19 mouse cellular contexts compared by ENCODE assay signal in the genomic region with DNA sequence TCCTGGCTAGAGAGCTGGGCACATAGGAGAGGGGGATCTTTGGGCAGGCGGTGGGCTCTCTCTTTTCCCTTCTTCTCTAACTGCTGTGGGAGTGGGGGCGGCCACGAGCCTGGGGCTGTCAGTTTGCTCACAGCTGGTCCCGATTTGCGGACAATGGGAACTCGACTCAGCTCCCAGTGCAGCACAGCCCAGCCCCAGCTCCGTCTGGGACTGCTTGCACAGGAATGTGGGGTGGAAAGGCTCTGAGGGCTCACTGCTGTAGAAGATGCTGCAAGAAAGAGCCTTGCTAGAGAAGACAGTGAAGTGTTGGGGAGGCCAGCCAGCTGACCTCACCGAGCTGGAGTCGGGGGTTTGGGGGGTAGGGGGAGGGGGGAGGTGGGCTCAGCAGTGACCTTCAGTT.
DNase-seq lines count a peak whose midpoint lies in the region; ATAC-seq lines count a peak whose summit lies in the region.
"Had no signal": no experiment of that assay in that cellular context is flagged by ENCODE, and none has a peak within 500 bp of the region (broad histone marks: within the 10 kb centered on the region; RNA-seq: fewer than 3 reads in every experiment).

No protein-coding gene starts in this region.

- no peaks in the 10 kb centered on the region for H3K4me1 ChIP-seq in hindbrain, embryonic 11.5 days (replicated peaks; ENCODE audit: control insufficient read depth, insufficient read depth, low read length)
- peaks cover 5% of the 10 kb centered on the region; the same call in 1 of the 2 replicates for H3K4me1 ChIP-seq in hindbrain, embryonic 14.5 days (replicated peaks; ENCODE audit: control insufficient read depth, insufficient read depth, low read length)
- peaks cover 29% of the 10 kb centered on the region for H3K4me1 ChIP-seq in midbrain, embryonic 12.5 days
- peaks cover 21% of the 10 kb centered on the region for H3K4me1 ChIP-seq in midbrain, embryonic 13.5 days (replicated peaks)
- peaks cover 35% of the 10 kb centered on the region for H3K4me1 ChIP-seq in forebrain, embryonic 12.5 days

- DNase-seq in hindbrain, embryonic 11.5 days (ENCODE audit: low spot score) = peak; percentile 33
- DNase-seq in hindbrain, embryonic 14.5 days (ENCODE audit: low spot score) = no peak
- DNase-seq in ovary, postnatal 36 days (ENCODE audit: low spot score) = no peak
- DNase-seq in gastrocnemius, postnatal 36 days = no peak
- DNase-seq: adrenal gland, postnatal 10 days; cerebellum, adult 9-10 months; gastrocnemius, postnatal 25 days; kidney, postnatal 25 days; layer of hippocampus, adult 9-11 months; spleen, adult 18-20 months had no signal

- H3K27ac ChIP-seq in hindbrain, embryonic 11.5 days (ENCODE audit: low read depth, low read length) = no peak overlapping the region
- H3K27ac ChIP-seq in hindbrain, embryonic 14.5 days = no peak overlapping the region
- H3K27ac ChIP-seq in midbrain, embryonic 12.5 days (replicated peaks) = no peak overlapping the region
- no peak overlapping the region for H3K27ac ChIP-seq in midbrain, embryonic 13.5 days
- peak overlapping the region; percentile 95 for H3K27ac ChIP-seq in forebrain, embryonic 12.5 days
- H3K27ac ChIP-seq: neural tube, embryonic 13.5 days; stomach, embryonic 15.5 days had no signal

- no peaks in the 10 kb centered on the region for H3K9me3 ChIP-seq in hindbrain, embryonic 11.5 days (ENCODE audit: control insufficient read depth, low read length)
- H3K9me3 ChIP-seq in hindbrain, embryonic 14.5 days (ENCODE audit: control insufficient read depth, low read length) = no peaks in the 10 kb centered on the region
- no peaks in the 10 kb centered on the region for H3K9me3 ChIP-seq in midbrain, embryonic 12.5 days
- no peaks in the 10 kb centered on the region for H3K9me3 ChIP-seq in midbrain, embryonic 13.5 days
- H3K9me3 ChIP-seq in forebrain, embryonic 12.5 days = no peaks in the 10 kb centered on the region
- H3K9me3 ChIP-seq: G1E; neural tube, embryonic 13.5 days; stomach, embryonic 15.5 days had no signal

- H3K36me3 ChIP-seq in hindbrain, embryonic 11.5 days (ENCODE audit: control insufficient read depth, insufficient read depth, low read length) = no peaks in the 10 kb centered on the region
- no peaks in the 10 kb centered on the region for H3K36me3 ChIP-seq in hindbrain, embryonic 14.5 days (replicated peaks; ENCODE audit: control insufficient read depth, insufficient read depth)
- H3K36me3 ChIP-seq in midbrain, embryonic 12.5 days = no peaks in the 10 kb centered on the region
- no peaks in the 10 kb centered on the region for H3K36me3 ChIP-seq in midbrain, embryonic 13.5 days
- no peaks in the 10 kb centered on the region for H3K36me3 ChIP-seq in forebrain, embryonic 12.5 days (replicated peaks)
- H3K36me3 ChIP-seq: G1E; neural tube, embryonic 13.5 days; stomach, embryonic 15.5 days had no signal

- no peak overlapping the region for H3K4me3 ChIP-seq in hindbrain, embryonic 11.5 days (ENCODE audit: low read depth, low read length)
- H3K4me3 ChIP-seq in hindbrain, embryonic 14.5 days (replicated peaks; ENCODE audit: low read length) = no peak overlapping the region
- H3K4me3 ChIP-seq in midbrain, embryonic 12.5 days = no peak overlapping the region
- H3K4me3 ChIP-seq in midbrain, embryonic 13.5 days (replicated peaks) = no peak overlapping the region
- no peak overlapping the region for H3K4me3 ChIP-seq in forebrain, embryonic 12.5 days (replicated peaks)
- H3K4me3 ChIP-seq: neural tube, embryonic 13.5 days; stomach, embryonic 15.5 days had no signal

- no peak overlapping the region for H3K4me2 ChIP-seq in hindbrain, embryonic 11.5 days (replicated peaks; ENCODE audit: low read depth, low read length)
- H3K4me2 ChIP-seq in hindbrain, embryonic 14.5 days (replicated peaks) = no peak overlapping the region
- H3K4me2 ChIP-seq in midbrain, embryonic 12.5 days (replicated peaks) = no peak overlapping the region
- H3K4me2 ChIP-seq in midbrain, embryonic 13.5 days (replicated peaks) = no peak overlapping the region
- H3K4me2 ChIP-seq in forebrain, embryonic 12.5 days = no peak overlapping the region
- H3K4me2 ChIP-seq: heart, embryonic 11.5 days; liver, embryonic 11.5 days; neural tube, embryonic 13.5 days; stomach, embryonic 15.5 days had no signal

- intact Hi-C loops in gastrocnemius, postnatal 36 days (cut with DNase I) = loop anchor here (5.0 kb wide), 1 partner anchor 60 kb away; a partner anchor contains a TSS

- no peak for ATAC-seq in hindbrain, embryonic 11.5 days (ENCODE audit: low FRiP score)
- no peak for ATAC-seq in hindbrain, embryonic 14.5 days (ENCODE audit: low FRiP score)
- ATAC-seq in midbrain, embryonic 12.5 days (ENCODE audit: low FRiP score, low read depth) = peak; percentile 23; the same call in 1 of the 2 replicates
- no peak for ATAC-seq in midbrain, embryonic 13.5 days
- no peak for ATAC-seq in forebrain, embryonic 12.5 days (ENCODE audit: low FRiP score)
- ATAC-seq: intestine, embryonic 16.5 days had no signal

- 23% methylated on average over 7 of the region's 9 CpGs for WGBS in hindbrain, embryonic 11.5 days
- WGBS in hindbrain, embryonic 14.5 days = 21% methylated on average over 9 of the region's 9 CpGs
- WGBS in midbrain, embryonic 12.5 days = 29% methylated on average over 9 of the region's 9 CpGs
- WGBS in midbrain, embryonic 13.5 days = 30% methylated on average over 9 of the region's 9 CpGs
- WGBS in forebrain, embryonic 12.5 days = 19% methylated on average over 6 of the region's 9 CpGs

- H3K27me3 ChIP-seq in hindbrain, embryonic 11.5 days (ENCODE audit: control insufficient read depth, insufficient read depth, low read length) = peaks cover 5% of the 10 kb centered on the region; the same call in 1 of the 2 replicates
- peaks cover 27% of the 10 kb centered on the region for H3K27me3 ChIP-seq in hindbrain, embryonic 14.5 days (ENCODE audit: control insufficient read depth, insufficient read depth, low read length)
- peaks cover 94% of the 10 kb centered on the region for H3K27me3 ChIP-seq in midbrain, embryonic 12.5 days
- H3K27me3 ChIP-seq in midbrain, embryonic 13.5 days = peaks cover 59% of the 10 kb centered on the region; the same call in 1 of the 2 replicates
- H3K27me3 ChIP-seq in forebrain, embryonic 12.5 days = peaks cover 83% of the 10 kb centered on the region

- H3K9ac ChIP-seq in hindbrain, embryonic 11.5 days (ENCODE audit: low read depth, low read length) = no peak overlapping the region
- H3K9ac ChIP-seq in hindbrain, embryonic 14.5 days = no peak overlapping the region
- no peak overlapping the region for H3K9ac ChIP-seq in midbrain, embryonic 12.5 days (replicated peaks)
- H3K9ac ChIP-seq in midbrain, embryonic 13.5 days (replicated peaks) = no peak overlapping the region
- no peak overlapping the region for H3K9ac ChIP-seq in forebrain, embryonic 12.5 days
- H3K9ac ChIP-seq: neural tube, embryonic 13.5 days; stomach, embryonic 15.5 days had no signal
